Mouse (Mus musculus) thymus, adult 18-20 months (tissue): ENCODE data around the gene Slc38a10.
A peak's percentile ranks its signal among the peaks of the same experiment; 100 is the strongest.

Experiments
- DNase-seq, 2 experiments: peaks; one replicate each; pipeline ENCODE4 v3.0.0; 2022; ENCODE audit warnings: mixed read lengths in 2 of 2

The Slc38a10 gene

GRCm38 (mm10) chr11:120098588-120099511, 52.3 kb downstream of the Slc38a10 start, which contains the start of the genes Tepsin and Ndufaf8:
Gene Tepsin (minus strand): TSS chr11:120098731.
Gene Ndufaf8 (plus strand): TSS chr11:120098928.
- peak; percentile 98 to 99 for DNase-seq

- peak; percentile 34 to 64 for DNase-seq
These were observed 58.1 kb downstream of the Slc38a10 start for GRCm38 (mm10) chr11:120092817-120093591.

- no peak for DNase-seq
These were observed 60.5 kb downstream of the Slc38a10 start for GRCm38 (mm10) chr11:120090661-120091060.

GRCm38 (mm10) chr11:120086702-120087152, 64.4 kb downstream of the Slc38a10 start, which contains the start of gene Cep131:
Gene Cep131 (minus strand): TSS chr11:120086827.
- peak; percentile 96 to 97 for DNase-seq

- peak in 1 of 2 experiments; percentile 34 for DNase-seq
These were observed 65.1 kb downstream of the Slc38a10 start for GRCm38 (mm10) chr11:120085891-120086627.

- no peak for DNase-seq
These were observed 70.9 kb downstream of the Slc38a10 start for GRCm38 (mm10) chr11:120080282-120080681.

- no peak for DNase-seq
These were observed 75.0 kb downstream of the Slc38a10 start for GRCm38 (mm10) chr11:120076191-120076590.

- no peak for DNase-seq
These were observed 78.0 kb downstream of the Slc38a10 start for GRCm38 (mm10) chr11:120072986-120073647.

GRCm38 (mm10) chr11:120071731-120072320, 79.3 kb downstream of the Slc38a10 start:
- no peak for DNase-seq

GRCm38 (mm10) chr11:120071065-120071464, 80.1 kb downstream of the Slc38a10 start:
- no peak for DNase-seq

- no peak for DNase-seq
These were observed 80.7 kb downstream of the Slc38a10 start for GRCm38 (mm10) chr11:120070286-120070930.

GRCm38 (mm10) chr11:120069261-120069660, 81.9 kb downstream of the Slc38a10 start:
- no peak for DNase-seq

GRCm38 (mm10) chr11:120067834-120068233, 83.3 kb downstream of the Slc38a10 start:
- DNase-seq, result no peak

GRCm38 (mm10) chr11:120065291-120065690, 85.9 kb downstream of the Slc38a10 start:
- DNase-seq, result peak; percentile 23 to 36

- DNase-seq, result no peak
These were observed 86.5 kb downstream of the Slc38a10 start for GRCm38 (mm10) chr11:120064668-120065040.

GRCm38 (mm10) chr11:120064006-120064667, 87.0 kb downstream of the Slc38a10 start:
- DNase-seq, result no peak

GRCm38 (mm10) chr11:120063326-120063725, 87.8 kb downstream of the Slc38a10 start:
- DNase-seq, result no peak

- no peak for DNase-seq
These were observed 90.5 kb downstream of the Slc38a10 start for GRCm38 (mm10) chr11:120060634-120061033.

- DNase-seq, result no peak
These were observed 95.0 kb downstream of the Slc38a10 start for GRCm38 (mm10) chr11:120055953-120056732.
